Mouse (Mus musculus): ENCODE measurements around the gene Uchl4. TPM values are rescaled to one million over a fixed set of nuclear protein-coding genes. Genes with fewer than 3 reads are reported as not detected.

The Uchl4 gene
- polyA plus RNA-seq, 1 experiment from 2014 or later: 5.4 TPM

DNA sequence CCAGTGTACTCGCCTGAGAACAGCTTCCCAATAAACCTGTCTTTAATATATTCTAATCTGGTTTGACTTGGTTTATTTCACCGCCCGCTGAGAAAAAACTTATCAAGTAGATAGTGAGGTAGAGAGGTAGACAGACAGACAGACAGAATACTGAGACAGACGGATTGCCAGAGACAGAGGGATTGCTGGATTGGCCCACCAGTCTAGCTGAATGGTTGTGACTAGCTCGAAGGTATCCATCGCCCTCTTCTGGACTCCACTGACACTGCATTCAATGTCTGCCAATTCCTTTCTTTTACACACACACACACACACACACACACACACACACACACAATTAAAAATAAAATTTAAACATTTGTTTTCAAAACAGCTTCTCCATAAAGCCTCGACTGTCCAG lies 37.6 kb downstream of the Uchl4 start:
- ATAC-seq (replicated peaks; ENCODE audit: low FRiP score): no peak

DNA sequence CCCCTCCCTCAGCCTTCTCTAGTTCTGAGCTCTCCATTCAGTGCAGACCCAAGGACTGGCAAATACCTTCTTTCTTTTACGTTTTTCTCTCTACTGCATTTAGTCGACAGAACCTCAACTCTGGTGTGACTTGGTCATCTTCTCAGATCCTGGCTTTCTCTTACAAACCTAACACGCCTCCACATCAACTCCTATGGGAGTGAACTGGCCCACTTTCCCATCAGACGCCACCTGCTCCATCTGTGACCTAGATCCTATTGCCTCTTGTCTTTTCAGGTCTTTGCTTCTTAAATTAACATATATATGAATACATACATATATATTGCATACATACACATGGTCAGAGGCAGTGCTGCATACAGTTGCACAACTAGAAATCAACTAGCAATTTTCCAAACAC lies 38.8 kb downstream of the Uchl4 start:
- Histone ChIP-seq H3K36me3 (ENCODE audit: control insufficient read depth, insufficient read depth, low read length) (no peaks in the 10 kb centered on the region), H3K27ac (ENCODE audit: low read depth, low read length) (no peak overlapping the region), H3K4me3 (ENCODE audit: low read depth, low read length) (no peak overlapping the region), H3K9ac (ENCODE audit: low read depth, low read length) (no peak overlapping the region), H3K27me3 (replicated peaks; ENCODE audit: control insufficient read depth, insufficient read depth, low read length) (no peaks in the 10 kb centered on the region), H3K9me3 (ENCODE audit: control insufficient read depth, low read length) (no peaks in the 10 kb centered on the region), H3K4me2 (no peak overlapping the region), H3K4me1 (replicated peaks; ENCODE audit: control insufficient read depth, insufficient read depth, low read length) (no peaks in the 10 kb centered on the region)
- WGBS: 75% methylated on average over 4 of the region's 4 CpGs
- ATAC-seq (replicated peaks; ENCODE audit: low FRiP score) (no peak), DNase-seq (ENCODE audit: low spot score) (no peak)

More for the DNA sequence above, 37.6 kb downstream of the Uchl4 start:
- no peaks in the 10 kb centered on the region for H3K27me3 ChIP-seq (replicated peaks; ENCODE audit: control insufficient read depth, insufficient read depth, low read length)
- no peak overlapping the region for H3K4me3 ChIP-seq (ENCODE audit: low read depth, low read length)
- no peaks in the 10 kb centered on the region for H3K9me3 ChIP-seq (ENCODE audit: control insufficient read depth, low read length)
- no peak overlapping the region for H3K27ac ChIP-seq (ENCODE audit: low read depth, low read length)
- no peaks in the 10 kb centered on the region for H3K36me3 ChIP-seq (ENCODE audit: control insufficient read depth, insufficient read depth, low read length)
- no peaks in the 10 kb centered on the region for H3K4me1 ChIP-seq (replicated peaks; ENCODE audit: control insufficient read depth, insufficient read depth, low read length)
- no peak for DNase-seq (ENCODE audit: low spot score)
- H3K9ac ChIP-seq (ENCODE audit: low read depth, low read length): no peak overlapping the region
- WGBS: 24% methylated on average over 7 of the region's 7 CpGs
- no peak overlapping the region for H3K4me2 ChIP-seq

DNA sequence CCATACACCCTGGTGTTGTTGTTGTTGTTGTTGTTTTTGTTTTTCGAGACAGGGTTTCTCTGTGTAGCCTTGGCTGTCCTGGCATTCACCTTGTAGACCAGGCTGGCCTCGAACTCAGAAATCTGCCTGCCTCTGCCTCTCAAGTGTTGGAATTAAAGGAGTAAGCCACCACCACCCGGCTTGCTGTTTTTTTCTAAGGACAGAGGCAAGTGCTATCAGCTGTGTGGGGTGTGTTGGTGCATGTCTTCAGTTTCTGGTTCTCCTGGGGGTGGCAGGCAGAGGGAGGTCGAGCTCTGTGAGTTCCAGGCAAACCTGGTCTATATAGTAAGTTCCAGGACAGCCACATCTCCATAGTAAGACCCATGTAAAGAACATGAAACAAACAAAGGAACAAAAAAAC lies 39.3 kb downstream of the Uchl4 start:
- H3K4me3 ChIP-seq (ENCODE audit: low read depth, low read length): no peak overlapping the region
- H3K9me3 ChIP-seq (ENCODE audit: control insufficient read depth, low read length): no peaks in the 10 kb centered on the region
- no peak for DNase-seq (ENCODE audit: low spot score)
- no peak overlapping the region for H3K27ac ChIP-seq (ENCODE audit: low read depth, low read length)
- WGBS: 66% methylated on average over 4 of the region's 4 CpGs
- H3K4me1 ChIP-seq (replicated peaks; ENCODE audit: control insufficient read depth, insufficient read depth, low read length): no peaks in the 10 kb centered on the region
- H3K27me3 ChIP-seq (replicated peaks; ENCODE audit: control insufficient read depth, insufficient read depth, low read length): no peaks in the 10 kb centered on the region
- ATAC-seq (replicated peaks; ENCODE audit: low FRiP score): no peak
- no peaks in the 10 kb centered on the region for H3K36me3 ChIP-seq (ENCODE audit: control insufficient read depth, insufficient read depth, low read length)
- H3K4me2 ChIP-seq: no peak overlapping the region
- H3K9ac ChIP-seq (ENCODE audit: low read depth, low read length): no peak overlapping the region

DNA sequence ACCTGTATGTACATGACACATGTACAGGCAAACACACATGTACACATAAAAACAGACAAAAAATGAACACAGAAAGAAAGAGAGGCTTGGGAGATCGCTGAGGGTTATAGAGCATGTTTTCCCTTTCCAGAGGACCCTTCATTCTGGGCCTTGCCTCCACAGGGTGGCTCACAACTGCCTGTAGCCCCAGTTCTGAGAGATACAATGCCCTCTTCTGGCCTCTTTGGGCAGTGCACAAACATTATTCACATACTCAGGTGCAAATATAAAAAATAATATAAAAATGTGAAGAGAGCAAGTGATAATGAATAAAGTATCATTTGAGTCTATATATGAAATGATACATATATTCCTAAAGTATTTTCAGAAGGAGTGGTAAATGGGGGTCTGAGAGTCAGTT lies 39.9 kb downstream of the Uchl4 start:
- Histone ChIP-seq H3K4me2 (no peak overlapping the region), H3K4me1 (replicated peaks; ENCODE audit: control insufficient read depth, insufficient read depth, low read length) (no peaks in the 10 kb centered on the region), H3K4me3 (ENCODE audit: low read depth, low read length) (no peak overlapping the region), H3K27ac (ENCODE audit: low read depth, low read length) (no peak overlapping the region), H3K9ac (ENCODE audit: low read depth, low read length) (no peak overlapping the region), H3K9me3 (ENCODE audit: control insufficient read depth, low read length) (no peaks in the 10 kb centered on the region), H3K36me3 (ENCODE audit: control insufficient read depth, insufficient read depth, low read length) (no peaks in the 10 kb centered on the region), H3K27me3 (replicated peaks; ENCODE audit: control insufficient read depth, insufficient read depth, low read length) (no peaks in the 10 kb centered on the region)
- WGBS: 66% methylated on average over 1 of the region's 1 CpGs
- no peak for ATAC-seq (replicated peaks; ENCODE audit: low FRiP score)
- DNase-seq (ENCODE audit: low spot score): no peak

DNA sequence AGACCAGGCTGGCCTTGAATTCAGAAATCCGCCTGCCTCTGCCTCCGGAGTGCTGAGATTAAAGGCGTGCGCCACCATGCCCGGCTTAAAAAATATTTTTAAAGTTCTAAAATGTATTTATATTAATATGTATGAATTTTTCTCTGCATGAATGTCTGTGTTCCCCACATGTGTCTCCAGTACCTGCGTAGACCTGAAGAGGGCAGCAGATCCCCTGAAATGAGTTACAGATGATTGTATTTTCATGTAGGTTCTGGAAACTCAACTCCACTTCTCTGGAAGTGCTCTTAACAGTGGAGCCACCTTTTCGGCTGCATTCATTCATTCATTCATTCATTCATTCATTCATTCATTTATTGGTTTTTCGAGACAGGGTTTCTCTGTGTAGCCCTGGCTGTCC lies 42.7 kb downstream of the Uchl4 start:
- Histone ChIP-seq H3K4me1 (replicated peaks; ENCODE audit: control insufficient read depth, insufficient read depth, low read length) (peaks cover 4% of the 10 kb centered on the region), H3K36me3 (ENCODE audit: control insufficient read depth, insufficient read depth, low read length) (no peaks in the 10 kb centered on the region), H3K4me3 (ENCODE audit: low read depth, low read length) (no peak overlapping the region), H3K9me3 (ENCODE audit: control insufficient read depth, low read length) (no peaks in the 10 kb centered on the region), H3K27me3 (replicated peaks; ENCODE audit: control insufficient read depth, insufficient read depth, low read length) (no peaks in the 10 kb centered on the region), H3K4me2 (no peak overlapping the region), H3K9ac (ENCODE audit: low read depth, low read length) (no peak overlapping the region), H3K27ac (ENCODE audit: low read depth, low read length) (no peak overlapping the region)
- ATAC-seq (replicated peaks; ENCODE audit: low FRiP score) (no peak), DNase-seq (ENCODE audit: low spot score) (peak; percentile 64)
- 56% methylated on average over 8 of the region's 8 CpGs for WGBS

DNA sequence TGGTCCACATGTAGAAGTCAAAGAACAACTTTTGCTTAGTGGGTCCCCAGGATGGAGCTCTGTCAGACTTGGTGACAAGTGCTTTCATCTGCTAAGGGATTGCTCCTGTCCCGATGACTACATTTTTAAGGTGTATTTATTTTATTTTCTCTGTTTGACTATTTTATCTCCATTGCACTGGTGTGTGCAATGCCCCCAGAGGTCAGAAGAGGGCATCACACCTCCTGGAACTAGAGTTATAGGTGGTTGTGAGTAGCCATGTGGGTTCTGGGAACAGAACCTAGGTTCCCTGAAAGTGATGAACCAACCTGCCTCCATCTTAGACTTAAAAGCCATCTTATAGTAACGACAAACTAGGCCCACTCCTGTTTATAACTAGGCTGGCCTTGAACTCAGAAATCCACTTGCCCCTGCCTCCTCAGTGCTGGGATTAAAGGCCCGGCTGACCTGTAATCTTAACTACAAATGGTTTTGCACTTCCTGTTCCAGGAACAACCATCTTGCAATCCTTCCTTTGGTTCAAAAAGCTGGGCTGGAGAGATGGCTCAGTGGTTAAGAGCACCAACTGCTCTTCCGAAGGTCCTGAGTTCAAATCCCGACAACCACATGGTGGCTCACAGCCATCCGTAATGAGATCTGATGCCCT lies 43.8 kb downstream of the Uchl4 start:
- peaks cover 6% of the 10 kb centered on the region for H3K4me1 ChIP-seq (replicated peaks; ENCODE audit: control insufficient read depth, insufficient read depth, low read length)
- 88% methylated on average over 6 of the region's 6 CpGs for WGBS

DNA sequence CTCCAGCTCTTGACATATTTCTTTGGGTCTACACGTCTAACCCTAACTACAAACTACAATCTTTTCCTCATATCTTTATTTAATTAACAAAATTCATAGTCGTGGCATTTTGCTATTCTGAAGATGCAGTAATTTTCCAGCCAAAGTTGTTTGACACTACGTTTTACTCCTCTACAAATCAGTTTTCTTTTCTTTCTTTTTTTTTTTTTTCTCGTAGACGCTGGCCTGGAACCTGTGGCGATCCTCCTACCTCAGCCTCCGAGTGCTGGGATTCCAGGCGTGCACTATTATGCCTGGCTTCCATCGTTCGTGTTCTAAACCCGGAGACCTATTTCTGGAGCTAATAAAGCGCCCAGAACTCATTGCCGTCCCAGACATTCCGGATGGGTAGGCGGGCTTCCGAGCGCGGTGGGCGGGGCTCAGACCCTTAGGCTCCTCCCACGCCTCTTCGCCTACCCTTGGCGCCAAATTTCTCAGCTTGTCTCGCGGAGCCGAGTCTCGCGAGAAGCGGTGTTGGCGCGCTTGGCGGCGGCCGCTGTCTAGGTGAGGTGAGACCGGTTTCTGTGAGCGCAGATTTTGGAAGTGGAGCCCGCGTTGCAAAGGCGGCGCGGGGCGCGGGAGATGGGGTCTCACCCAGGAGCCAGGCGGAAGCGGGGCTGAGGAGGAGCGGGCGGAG lies 46.2 kb downstream of the Uchl4 start, which contains the start of gene Tipin:
Gene Tipin, plus strand, starts transcription at position 477 of the 676 bp plus-strand sequence.
- Histone ChIP-seq H3K36me3 (ENCODE audit: control insufficient read depth, insufficient read depth, low read length) (peaks cover 8% of the 10 kb centered on the region; the same call in 1 of the 2 replicates), H3K4me1 (replicated peaks; ENCODE audit: control insufficient read depth, insufficient read depth, low read length) (peaks cover 6% of the 10 kb centered on the region), H3K27ac (ENCODE audit: low read depth, low read length) (peak within 1 kb of the TSS; percentile 85), H3K4me3 (ENCODE audit: low read depth, low read length) (peak within 1 kb of the TSS; percentile 82), H3K4me2 (peak within 1 kb of the TSS; percentile 93), H3K9ac (ENCODE audit: low read depth, low read length) (peak within 1 kb of the TSS; percentile 98), H3K9me3 (ENCODE audit: control insufficient read depth, low read length) (no peaks in the 10 kb centered on the region), H3K27me3 (replicated peaks; ENCODE audit: control insufficient read depth, insufficient read depth, low read length) (no peaks in the 10 kb centered on the region)
- WGBS: 2% methylated on average over 46 of the region's 46 CpGs
- peak; percentile 95 for DNase-seq (ENCODE audit: low spot score)
- ATAC-seq (replicated peaks; ENCODE audit: low FRiP score): peak; percentile 89

More for the DNA sequence above, 43.8 kb downstream of the Uchl4 start:
- Histone ChIP-seq H3K27ac (ENCODE audit: low read depth, low read length) (no peak overlapping the region), H3K27me3 (replicated peaks; ENCODE audit: control insufficient read depth, insufficient read depth, low read length) (no peaks in the 10 kb centered on the region), H3K4me3 (ENCODE audit: low read depth, low read length) (no peak overlapping the region), H3K9me3 (ENCODE audit: control insufficient read depth, low read length) (no peaks in the 10 kb centered on the region), H3K9ac (ENCODE audit: low read depth, low read length) (no peak overlapping the region), H3K36me3 (ENCODE audit: control insufficient read depth, insufficient read depth, low read length) (peaks cover 2% of the 10 kb centered on the region; the same call in 1 of the 2 replicates), H3K4me2 (no peak overlapping the region)
- DNase-seq (ENCODE audit: low spot score) (no peak), ATAC-seq (replicated peaks; ENCODE audit: low FRiP score) (no peak)

DNA sequence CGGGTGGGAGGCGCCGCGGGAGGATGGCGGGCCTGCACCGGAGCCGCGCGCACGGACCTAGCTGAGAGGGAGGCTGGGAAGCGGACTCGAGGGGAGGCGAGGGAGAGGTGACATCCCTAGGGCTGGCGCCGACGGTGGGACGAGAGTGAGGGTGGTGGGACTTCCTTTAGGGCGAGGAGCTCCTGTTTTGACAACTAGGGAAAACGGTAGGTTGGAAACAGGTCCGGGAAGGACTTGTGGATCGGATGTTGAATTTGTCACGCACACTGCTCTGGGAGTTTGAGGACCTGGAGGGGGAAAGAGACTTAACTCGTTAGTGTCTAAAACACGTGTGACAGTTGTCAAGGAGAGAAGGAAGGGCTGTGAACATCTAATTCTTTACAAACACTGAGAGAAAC lies 46.8 kb downstream of the Uchl4 start:
- Histone ChIP-seq H3K4me2 (peak overlapping the region; percentile 93), H3K9me3 (ENCODE audit: control insufficient read depth, low read length) (no peaks in the 10 kb centered on the region), H3K27me3 (replicated peaks; ENCODE audit: control insufficient read depth, insufficient read depth, low read length) (no peaks in the 10 kb centered on the region), H3K27ac (ENCODE audit: low read depth, low read length) (peak overlapping the region; percentile 85), H3K4me1 (replicated peaks; ENCODE audit: control insufficient read depth, insufficient read depth, low read length) (peaks cover 6% of the 10 kb centered on the region), H3K36me3 (ENCODE audit: control insufficient read depth, insufficient read depth, low read length) (peaks cover 8% of the 10 kb centered on the region; the same call in 1 of the 2 replicates), H3K4me3 (ENCODE audit: low read depth, low read length) (peak overlapping the region; percentile 82), H3K9ac (ENCODE audit: low read depth, low read length) (peak overlapping the region; percentile 98)
- ATAC-seq (replicated peaks; ENCODE audit: low FRiP score): peak; percentile 80
- no peak for DNase-seq (ENCODE audit: low spot score)
- WGBS: under 1% methylated on average over 24 of the region's 24 CpGs
